Mouse (Mus musculus) neural tube, embryonic 12.5 days (tissue): ENCODE data around the gene Ppp1r16b. TPM values are rescaled to one million over a fixed set of nuclear protein-coding genes. Genes with fewer than 3 reads are reported as not detected.
"Not testable (repeated sequence)": the region's sequence is repeated elsewhere in the genome, so short reads cannot be mapped to it uniquely, and the experiment has no call there.

ENCODE experiments used
- ATAC-seq: fragments of 200-750 bp; cut with Nextera tagmentation; 2 replicates; pipeline ENCODE4 v1.8.0; 2017; ENCODE audit warnings: low read depth, mild to moderate bottlenecking, moderate TSS enrichment, moderate library complexity; ENCODE audit not compliant: low FRiP score
- H3K27ac ChIP-seq: fragments of 300-500 bp; sonication (generic); 2 replicates; pipeline ENCODE4 v1.5.1; 2016
- H3K27me3 ChIP-seq: fragments of 300-500 bp; sonication (generic); replicated peaks from 2 replicates; pipeline ENCODE4 v1.6.1; 2016; ENCODE audit warnings: mild to moderate bottlenecking
- H3K36me3 ChIP-seq: fragments of 300-500 bp; sonication (generic); 2 replicates; pipeline ENCODE4 v1.6.1; 2016; ENCODE audit warnings: mild to moderate bottlenecking
- H3K4me1 ChIP-seq: fragments of 300-500 bp; sonication (generic); 2 replicates; pipeline ENCODE4 v1.6.1; 2016
- H3K4me2 ChIP-seq: fragments of 300-500 bp; sonication (generic); replicated peaks from 2 replicates; pipeline ENCODE4 v1.6.1; 2016; ENCODE audit warnings: mild to moderate bottlenecking
- H3K4me3 ChIP-seq: fragments of 300-500 bp; sonication (generic); 2 replicates; pipeline ENCODE4 v1.5.1; 2016
- H3K9ac ChIP-seq: fragments of 300-500 bp; sonication (generic); 2 replicates; pipeline ENCODE4 v1.6.1; 2016; ENCODE audit warnings: mild to moderate bottlenecking
- H3K9me3 ChIP-seq: fragments of 300-500 bp; sonication (generic); 2 replicates; pipeline ENCODE4 v1.6.1; 2016; ENCODE audit warnings: mild to moderate bottlenecking
- WGBS: fragments of 180-500 bp; shearing (Covaris S2); methylation state at CpG from one replicate; pipeline ENCODE4 v1.1.7; 2016; 5-methylcytosine and 5-hydroxymethylcytosine counted together
- polyA plus RNA-seq: library from polyadenylated mRNA; unstranded; fragments of >200 nt; fragmentation: Nextera tagmentation; extraction: Ambion mirVana; gene quantifications from 2 replicates; pipeline ENCODE4 v1.2.1, GENCODE M21; 2016

The Ppp1r16b gene
- polyA plus RNA-seq, 1 experiment from 2014 or later: 4.5 TPM

GRCm38 (mm10) chr2:158734500-158735152 lies 69.4 kb downstream of the Ppp1r16b start:
- H3K4me2 ChIP-seq: no peak overlapping the region
- no peaks in the 10 kb centered on the region for H3K9me3 ChIP-seq
- no peaks in the 10 kb centered on the region for H3K36me3 ChIP-seq
- no peak for ATAC-seq
- H3K27ac ChIP-seq: no peak overlapping the region
- 86% methylated on average over 7 of the region's 7 CpGs for WGBS
- no peaks in the 10 kb centered on the region for H3K27me3 ChIP-seq
- no peak overlapping the region for H3K9ac ChIP-seq
- H3K4me1 ChIP-seq: peaks cover 8% of the 10 kb centered on the region; the same call in 1 of the 2 replicates
- no peak overlapping the region for H3K4me3 ChIP-seq

GRCm38 (mm10) chr2:158735340-158735739 lies 70.1 kb downstream of the Ppp1r16b start:
- WGBS: 93% methylated on average over 8 of the region's 8 CpGs
- Histone ChIP-seq H3K27ac (no peak overlapping the region), H3K36me3 (no peaks in the 10 kb centered on the region), H3K4me2 (no peak overlapping the region), H3K4me1 (peaks cover 8% of the 10 kb centered on the region; the same call in 1 of the 2 replicates), H3K9me3 (no peaks in the 10 kb centered on the region), H3K27me3 (no peaks in the 10 kb centered on the region), H3K4me3 (no peak overlapping the region), H3K9ac (no peak overlapping the region)
- ATAC-seq: no peak

- not testable (repeated sequence) for H3K4me3 ChIP-seq, H3K36me3 ChIP-seq, H3K27ac ChIP-seq, H3K4me1 ChIP-seq, H3K9ac ChIP-seq, H3K27me3 ChIP-seq, ATAC-seq, H3K4me2 ChIP-seq, H3K9me3 ChIP-seq
- 81% methylated on average over 4 of the region's 4 CpGs for WGBS
These were observed 71.0 kb downstream of the Ppp1r16b start for GRCm38 (mm10) chr2:158736247-158736646.

- 56% methylated on average over 11 of the region's 11 CpGs for WGBS
- Histone ChIP-seq H3K4me1 (peaks cover 8% of the 10 kb centered on the region; the same call in 1 of the 2 replicates), H3K4me2 (no peak overlapping the region), H3K27ac (no peak overlapping the region), H3K27me3 (no peaks in the 10 kb centered on the region), H3K4me3 (no peak overlapping the region), H3K9me3 (no peaks in the 10 kb centered on the region), H3K9ac (no peak overlapping the region), H3K36me3 (no peaks in the 10 kb centered on the region; the same call in 1 of the 2 replicates)
- no peak for ATAC-seq
These were observed 73.4 kb downstream of the Ppp1r16b start for GRCm38 (mm10) chr2:158738591-158738990.

- H3K36me3 ChIP-seq: no peaks in the 10 kb centered on the region; the same call in 1 of the 2 replicates
- no peak overlapping the region for H3K27ac ChIP-seq
- H3K4me1 ChIP-seq: peaks cover 8% of the 10 kb centered on the region; the same call in 1 of the 2 replicates
- H3K27me3 ChIP-seq: no peaks in the 10 kb centered on the region
- no peaks in the 10 kb centered on the region for H3K9me3 ChIP-seq
- WGBS: 81% methylated on average over 3 of the region's 3 CpGs
- no peak overlapping the region for H3K9ac ChIP-seq
- no peak overlapping the region for H3K4me3 ChIP-seq
- ATAC-seq: no peak
- H3K4me2 ChIP-seq: no peak overlapping the region
These were observed 73.9 kb downstream of the Ppp1r16b start for GRCm38 (mm10) chr2:158739113-158739512.

GRCm38 (mm10) chr2:158741011-158741501 lies 75.9 kb downstream of the Ppp1r16b start:
- H3K9me3 ChIP-seq: no peaks in the 10 kb centered on the region
- WGBS: 43% methylated on average over 9 of the region's 9 CpGs
- peak; percentile 41; the same call in 1 of the 2 replicates for ATAC-seq
- H3K4me3 ChIP-seq: no peak overlapping the region
- H3K9ac ChIP-seq: no peak overlapping the region
- peaks cover 12% of the 10 kb centered on the region; the same call in 1 of the 2 replicates for H3K4me1 ChIP-seq
- H3K27me3 ChIP-seq: no peaks in the 10 kb centered on the region
- no peaks in the 10 kb centered on the region; the same call in 1 of the 2 replicates for H3K36me3 ChIP-seq
- no peak overlapping the region for H3K4me2 ChIP-seq
- H3K27ac ChIP-seq: no peak overlapping the region

GRCm38 (mm10) chr2:158742431-158742830 lies 77.2 kb downstream of the Ppp1r16b start:
- Histone ChIP-seq H3K4me1 (peaks cover 12% of the 10 kb centered on the region; the same call in 1 of the 2 replicates), H3K27me3 (no peaks in the 10 kb centered on the region), H3K4me3 (no peak overlapping the region), H3K9me3 (no peaks in the 10 kb centered on the region), H3K4me2 (no peak overlapping the region), H3K27ac (no peak overlapping the region), H3K36me3 (no peaks in the 10 kb centered on the region; the same call in 1 of the 2 replicates), H3K9ac (no peak overlapping the region)
- 71% methylated on average over 5 of the region's 5 CpGs for WGBS
- no peak for ATAC-seq

- WGBS: 92% methylated on average over 11 of the region's 11 CpGs
- no peak overlapping the region for H3K4me3 ChIP-seq
- H3K27me3 ChIP-seq: no peaks in the 10 kb centered on the region
- no peak overlapping the region for H3K4me2 ChIP-seq
- H3K4me1 ChIP-seq: peaks cover 9% of the 10 kb centered on the region; the same call in 1 of the 2 replicates
- no peaks in the 10 kb centered on the region; the same call in 1 of the 2 replicates for H3K36me3 ChIP-seq
- no peak for ATAC-seq
- no peak overlapping the region for H3K27ac ChIP-seq
- no peaks in the 10 kb centered on the region for H3K9me3 ChIP-seq
- no peak overlapping the region for H3K9ac ChIP-seq
These were observed 78.4 kb downstream of the Ppp1r16b start for GRCm38 (mm10) chr2:158743518-158744141.

GRCm38 (mm10) chr2:158745049-158745482 lies 79.9 kb downstream of the Ppp1r16b start:
- Histone ChIP-seq H3K9ac (no peak overlapping the region), H3K4me3 (no peak overlapping the region), H3K9me3 (no peaks in the 10 kb centered on the region), H3K27me3 (no peaks in the 10 kb centered on the region), H3K27ac (no peak overlapping the region), H3K36me3 (no peaks in the 10 kb centered on the region; the same call in 1 of the 2 replicates), H3K4me2 (no peak overlapping the region), H3K4me1 (0 out of 2 replicates have a peak, but pooled peaks cover 4% of the 10 kb centered on the region)
- no peak for ATAC-seq
- 13% methylated on average over 2 of the region's 2 CpGs for WGBS

GRCm38 (mm10) chr2:158746164-158746563 lies 81.0 kb downstream of the Ppp1r16b start:
- H3K27ac ChIP-seq: no peak overlapping the region
- no peaks in the 10 kb centered on the region; the same call in 1 of the 2 replicates for H3K36me3 ChIP-seq
- ATAC-seq: no peak
- no peak overlapping the region for H3K4me2 ChIP-seq
- H3K4me1 ChIP-seq: 0 out of 2 replicates have a peak, but pooled peaks cover 4% of the 10 kb centered on the region
- peak overlapping the region; percentile 35; the same call in 1 of the 2 replicates for H3K9ac ChIP-seq
- no peak overlapping the region for H3K4me3 ChIP-seq
- no peaks in the 10 kb centered on the region for H3K27me3 ChIP-seq
- WGBS: 39% methylated on average over 11 of the region's 11 CpGs
- H3K9me3 ChIP-seq: no peaks in the 10 kb centered on the region

GRCm38 (mm10) chr2:158749366-158749765 lies 84.2 kb downstream of the Ppp1r16b start:
- Histone ChIP-seq H3K27ac (no peak overlapping the region), H3K36me3 (no peaks in the 10 kb centered on the region), H3K4me2 (no peak overlapping the region), H3K27me3 (no peaks in the 10 kb centered on the region), H3K9me3 (no peaks in the 10 kb centered on the region), H3K9ac (no peak overlapping the region), H3K4me3 (no peak overlapping the region), H3K4me1 (0 out of 2 replicates have a peak, but pooled peaks cover 4% of the 10 kb centered on the region)
- 83% methylated on average over 9 of the region's 9 CpGs for WGBS
- ATAC-seq: no peak

GRCm38 (mm10) chr2:158760231-158760630 lies 95.0 kb downstream of the Ppp1r16b start:
- Histone ChIP-seq H3K36me3 (no peaks in the 10 kb centered on the region), H3K27me3 (no peaks in the 10 kb centered on the region), H3K4me2 (no peak overlapping the region), H3K4me1 (no peaks in the 10 kb centered on the region), H3K9ac (no peak overlapping the region), H3K27ac (no peak overlapping the region), H3K4me3 (no peak overlapping the region), H3K9me3 (no peaks in the 10 kb centered on the region)
- 84% methylated on average over 2 of the region's 2 CpGs for WGBS
- ATAC-seq: no peak
